Comparison of ENCODE assay signal across 7 mouse cellular contexts in genomic region chr11:120630881-120631725, GRCm38 (mm10). TPM values are rescaled to one million over a fixed set of nuclear protein-coding genes. Genes with fewer than 3 reads are reported as not detected.
DNase-seq lines count a peak whose midpoint lies in the region; ATAC-seq lines count a peak whose summit lies in the region.

No protein-coding gene starts in this region.

- 0 out of 2 replicates have a peak overlapping the region, but pooled peaks have one; percentile 11 for H3K27ac ChIP-seq in forebrain, embryonic 12.5 days
- H3K27ac ChIP-seq in neural tube, embryonic 12.5 days = no peak overlapping the region

- H3K36me3 ChIP-seq in forebrain, embryonic 12.5 days (replicated peaks) = peaks cover 29% of the 10 kb centered on the region
- peaks cover 29% of the 10 kb centered on the region for H3K36me3 ChIP-seq in neural tube, embryonic 12.5 days

- WGBS in forebrain, embryonic 12.5 days = 45% methylated on average over 7 of the region's 7 CpGs
- WGBS in neural tube, embryonic 12.5 days = 54% methylated on average over 7 of the region's 7 CpGs

- no peaks in the 10 kb centered on the region for H3K9me3 ChIP-seq in forebrain, embryonic 12.5 days
- H3K9me3 ChIP-seq in neural tube, embryonic 12.5 days = no peaks in the 10 kb centered on the region

- no peaks in the 10 kb centered on the region for H3K27me3 ChIP-seq in forebrain, embryonic 12.5 days
- H3K27me3 ChIP-seq in neural tube, embryonic 12.5 days (replicated peaks) = no peaks in the 10 kb centered on the region

- peak; percentile 61 for DNase-seq in thymus, postnatal 0 days (ENCODE audit: low spot score)
- no peak for DNase-seq in thymus, postnatal 10 days (ENCODE audit: low spot score in 2 of 2)
- peak; percentile 51 for DNase-seq in kidney, postnatal 10 days
- DNase-seq in frontal cortex, postnatal 14 days (ENCODE audit: low spot score in 2 of 2) = no peak

- peaks cover 41% of the 10 kb centered on the region for H3K4me1 ChIP-seq in forebrain, embryonic 12.5 days
- H3K4me1 ChIP-seq in neural tube, embryonic 12.5 days = peaks cover 40% of the 10 kb centered on the region

- no peak for ATAC-seq in forebrain, embryonic 12.5 days (ENCODE audit: low FRiP score)
- no peak for ATAC-seq in neural tube, embryonic 12.5 days (ENCODE audit: low FRiP score, low read depth)
- ATAC-seq in erythroid progenitor cell, adult 5-6 weeks (replicated peaks; ENCODE audit: low FRiP score, poor library complexity, severe bottlenecking) = no peak

- peak overlapping the region; percentile 29; the same call in 1 of the 2 replicates for H3K9ac ChIP-seq in forebrain, embryonic 12.5 days
- 0 out of 2 replicates have a peak overlapping the region, but pooled peaks have one; percentile 6 for H3K9ac ChIP-seq in neural tube, embryonic 12.5 days

- peak overlapping the region; percentile 98; the same call in 1 of the 2 replicates for H3K4me3 ChIP-seq in forebrain, embryonic 12.5 days (replicated peaks)
- no peak overlapping the region for H3K4me3 ChIP-seq in neural tube, embryonic 12.5 days

- peak overlapping the region; percentile 92 for H3K4me2 ChIP-seq in forebrain, embryonic 12.5 days
- peak overlapping the region; percentile 97 for H3K4me2 ChIP-seq in neural tube, embryonic 12.5 days (replicated peaks)

RNA-seq across cellular contexts. Expression of gene Mafg, which starts 2.3 kb away (rescaled TPM):
- 16.5 and 18.7 TPM in 2 replicates for polyA plus RNA-seq in thymus, postnatal 0 days (2015; fragmentation: Nextera tagmentation; extraction: Ambion mirVana)
- 30.9 and 32.9 TPM in 2 replicates for polyA plus RNA-seq in forebrain, embryonic 12.5 days (2016; fragmentation: Nextera tagmentation; extraction: Ambion mirVana)
- 39.7 and 40.4 TPM in 2 replicates for polyA plus RNA-seq in neural tube, embryonic 12.5 days (2016; fragmentation: Nextera tagmentation; extraction: Ambion mirVana)
- 36.0 TPM in 2 replicates for total RNA-seq in erythroid progenitor cell, adult 5-6 weeks (2015; ENCODE audit: low replicate concordance)
- 71.3 and 91.6 TPM in 2 replicates for total RNA-seq in erythroid progenitor cell, adult 5-6 weeks (2017; ENCODE audit: low replicate concordance)

RNA-seq across cellular contexts. Expression of gene Sirt7, which starts 6.1 kb away (rescaled TPM):
- polyA plus RNA-seq in thymus, postnatal 0 days (2015; fragmentation: Nextera tagmentation; extraction: Ambion mirVana) = 100 and 108 TPM in 2 replicates
- polyA plus RNA-seq in forebrain, embryonic 12.5 days (2016; fragmentation: Nextera tagmentation; extraction: Ambion mirVana) = 43.1 and 43.3 TPM in 2 replicates
- polyA plus RNA-seq in neural tube, embryonic 12.5 days (2016; fragmentation: Nextera tagmentation; extraction: Ambion mirVana) = 46.8 and 56.5 TPM in 2 replicates
- total RNA-seq in erythroid progenitor cell, adult 5-6 weeks (2015; ENCODE audit: low replicate concordance) = 59.9 and 61.3 TPM in 2 replicates
- 81.2 and 85.6 TPM in 2 replicates for total RNA-seq in erythroid progenitor cell, adult 5-6 weeks (2017; ENCODE audit: low replicate concordance)

RNA-seq across cellular contexts. Expression of gene Pycr1, which starts 12.5 kb away (rescaled TPM):
- polyA plus RNA-seq in thymus, postnatal 0 days (2015; fragmentation: Nextera tagmentation; extraction: Ambion mirVana) = 1.7 and 2.9 TPM in 2 replicates
- 32.5 and 32.8 TPM in 2 replicates for polyA plus RNA-seq in forebrain, embryonic 12.5 days (2016; fragmentation: Nextera tagmentation; extraction: Ambion mirVana)
- polyA plus RNA-seq in neural tube, embryonic 12.5 days (2016; fragmentation: Nextera tagmentation; extraction: Ambion mirVana) = 27.2 and 27.8 TPM in 2 replicates
- 2.1 TPM in 1 of 2 replicates, not detected in the other for total RNA-seq in erythroid progenitor cell, adult 5-6 weeks (2015; ENCODE audit: low replicate concordance)
- 1.1 TPM in 1 of 2 replicates, not detected in the other for total RNA-seq in erythroid progenitor cell, adult 5-6 weeks (2017; ENCODE audit: low replicate concordance)

RNA-seq across cellular contexts. Expression of gene Pcyt2, which starts 13.4 kb away (rescaled TPM):
- polyA plus RNA-seq in thymus, postnatal 0 days (2015; fragmentation: Nextera tagmentation; extraction: Ambion mirVana) = 113 and 114 TPM in 2 replicates
- 139 and 142 TPM in 2 replicates for polyA plus RNA-seq in forebrain, embryonic 12.5 days (2016; fragmentation: Nextera tagmentation; extraction: Ambion mirVana)
- polyA plus RNA-seq in neural tube, embryonic 12.5 days (2016; fragmentation: Nextera tagmentation; extraction: Ambion mirVana) = 151 and 155 TPM in 2 replicates
- 13.3 and 14.7 TPM in 2 replicates for total RNA-seq in erythroid progenitor cell, adult 5-6 weeks (2015; ENCODE audit: low replicate concordance)
- total RNA-seq in erythroid progenitor cell, adult 5-6 weeks (2017; ENCODE audit: low replicate concordance) = 20.7 and 23.1 TPM in 2 replicates

RNA-seq across cellular contexts. Expression of gene Myadml2, which starts 16.9 kb away (rescaled TPM):
- polyA plus RNA-seq in thymus, postnatal 0 days (2015; fragmentation: Nextera tagmentation; extraction: Ambion mirVana) = 0.56 and 0.86 TPM in 2 replicates
- polyA plus RNA-seq in forebrain, embryonic 12.5 days (2016; fragmentation: Nextera tagmentation; extraction: Ambion mirVana) = not detected in 2 replicates
- polyA plus RNA-seq in neural tube, embryonic 12.5 days (2016; fragmentation: Nextera tagmentation; extraction: Ambion mirVana) = 0.81 and 1.1 TPM in 2 replicates
- total RNA-seq in erythroid progenitor cell, adult 5-6 weeks (2015; ENCODE audit: low replicate concordance) = not detected in 2 replicates
- total RNA-seq in erythroid progenitor cell, adult 5-6 weeks (2017; ENCODE audit: low replicate concordance) = not detected in 2 replicates

Comparison
In these comparisons a context has a peak if more than half of its experiments do, and no peak if none do; other contexts are left out.
1. DNase-seq: peak in thymus, postnatal 0 days (single experiment) and kidney, postnatal 10 days (single experiment); none in thymus, postnatal 10 days (0 of 2) and frontal cortex, postnatal 14 days (0 of 2).